Mouse (Mus musculus) layer of hippocampus, adult 2 months (tissue): ENCODE measurements at regions not wholly inside any gene's neighbourhood (a gene's known extent, or its start where the extent isn't known, plus 50 kb on each side); places are given as distances from the start of the nearest gene placed in this dataset.
A peak's percentile ranks its signal among the peaks of the same experiment; 100 is the strongest.

ENCODE experiments used
- DNase-seq, 2 experiments: peaks; one replicate each; pipeline ENCODE4 v3.0.0; 2022; ENCODE audit warnings: low spot score in 2 of 2
- H3K27ac ChIP-seq: fragments of 200-600 bp; 2 replicates; pipeline ENCODE4 v1.8.1; 2022
- H3K4me3 ChIP-seq: fragments of 200-600 bp; 2 replicates; pipeline ENCODE4 v1.8.1; 2022; ENCODE audit warnings: mild to moderate bottlenecking
- CTCF ChIP-seq: fragments of 200-600 bp; conservative IDR thresholded peaks from 2 replicates; pipeline ENCODE4 v1.8.1; 2022; ENCODE audit warnings: antibody characterized with exemption, mild to moderate bottlenecking, moderate library complexity

GRCm38 (mm10) chr17:45815341-45815740, 81.7 kb upstream of the 1600014C23Rik start:
- H3K27ac ChIP-seq = peak overlapping the region; percentile 39; the same call in 1 of the 2 replicates
- TF ChIP-seq CTCF = no peak
- DNase-seq = no peak
- H3K4me3 ChIP-seq = no peak overlapping the region

- H3K4me3 ChIP-seq = no peak overlapping the region
- TF ChIP-seq CTCF = no peak
- DNase-seq = no peak
- no peak overlapping the region for H3K27ac ChIP-seq
Measured at GRCm38 (mm10) chr17:45814586-45814985, 80.9 kb upstream of the 1600014C23Rik start.

GRCm38 (mm10) chr17:45813956-45814355, 80.3 kb upstream of the 1600014C23Rik start:
- Histone ChIP-seq H3K27ac (no peak overlapping the region), H3K4me3 (no peak overlapping the region)
- TF ChIP-seq CTCF = no peak
- no peak for DNase-seq

GRCm38 (mm10) chr17:45812289-45812955, 78.8 kb upstream of the 1600014C23Rik start:
- H3K27ac ChIP-seq = no peak overlapping the region
- no peak for DNase-seq
- TF ChIP-seq CTCF = no peak
- no peak overlapping the region for H3K4me3 ChIP-seq

- TF ChIP-seq CTCF = no peak
- Histone ChIP-seq H3K27ac (no peak overlapping the region), H3K4me3 (no peak overlapping the region)
- no peak for DNase-seq
Measured at GRCm38 (mm10) chr17:45811632-45812221, 78.1 kb upstream of the 1600014C23Rik start.

- no peak for DNase-seq
- Histone ChIP-seq H3K27ac (no peak overlapping the region), H3K4me3 (no peak overlapping the region)
- peak; percentile 25; the same call in 1 of the 2 replicates for TF ChIP-seq CTCF
Measured at GRCm38 (mm10) chr17:45809728-45810127, 76.1 kb upstream of the 1600014C23Rik start.

GRCm38 (mm10) chr17:45808374-45808773, 74.7 kb upstream of the 1600014C23Rik start:
- H3K27ac ChIP-seq = no peak overlapping the region
- no peak overlapping the region for H3K4me3 ChIP-seq
- no peak for DNase-seq
- no peak for TF ChIP-seq CTCF

GRCm38 (mm10) chr17:45807452-45807851, 73.8 kb upstream of the 1600014C23Rik start:
- H3K27ac ChIP-seq = no peak overlapping the region; the same call in 1 of the 2 replicates
- no peak overlapping the region for H3K4me3 ChIP-seq
- peak in 1 of 2 experiments; percentile 10 for DNase-seq
- no peak for TF ChIP-seq CTCF

- DNase-seq = no peak
- H3K27ac ChIP-seq = no peak overlapping the region; the same call in 1 of the 2 replicates
- H3K4me3 ChIP-seq = no peak overlapping the region
- no peak for TF ChIP-seq CTCF
Measured at GRCm38 (mm10) chr17:45806831-45807230, 73.2 kb upstream of the 1600014C23Rik start.

GRCm38 (mm10) chr17:45806430-45806829, 72.8 kb upstream of the 1600014C23Rik start:
- no peak for TF ChIP-seq CTCF
- Histone ChIP-seq H3K27ac (no peak overlapping the region; the same call in 1 of the 2 replicates), H3K4me3 (no peak overlapping the region)
- DNase-seq = no peak

GRCm38 (mm10) chr17:45805471-45806082, 71.9 kb upstream of the 1600014C23Rik start:
- H3K27ac ChIP-seq = no peak overlapping the region
- peak; percentile 70 for TF ChIP-seq CTCF
- H3K4me3 ChIP-seq = no peak overlapping the region
- no peak for DNase-seq

- Histone ChIP-seq H3K27ac (no peak overlapping the region), H3K4me3 (no peak overlapping the region)
- TF ChIP-seq CTCF = no peak
- DNase-seq = no peak
Measured at GRCm38 (mm10) chr17:45803331-45803730, 69.7 kb upstream of the 1600014C23Rik start.

GRCm38 (mm10) chr17:45802439-45802838, 68.8 kb upstream of the 1600014C23Rik start:
- DNase-seq = no peak
- no peak for TF ChIP-seq CTCF
- Histone ChIP-seq H3K27ac (no peak overlapping the region), H3K4me3 (no peak overlapping the region)
